Mouse (Mus musculus): ENCODE measurements around the gene Prkar1b. TPM values are rescaled to one million over a fixed set of nuclear protein-coding genes. Genes with fewer than 3 reads are reported as not detected.

The Prkar1b gene
- polyA plus RNA-seq, 1 experiment from 2014 or later = 9.6 TPM

- H3K36me3 ChIP-seq (ENCODE audit: control insufficient read depth, insufficient read depth, low read length) = no peaks in the 10 kb centered on the region
- H3K9ac ChIP-seq (ENCODE audit: low read length) = no peak overlapping the region
- H3K27me3 ChIP-seq (ENCODE audit: control insufficient read depth, insufficient read depth, low read length) = no peaks in the 10 kb centered on the region
- no peak for ATAC-seq (ENCODE audit: low FRiP score, low TSS enrichment)
- 0 out of 2 replicates have a peak overlapping the region, but pooled peaks have one; percentile 30 for H3K27ac ChIP-seq (replicated peaks)
- TF ChIP-seq EP300 (optimal IDR thresholded peaks at IDR 0.05) = no peak
- TF ChIP-seq CTCF (IDR thresholded peaks at IDR 0.05; ENCODE audit: low read depth) = no peak
- 66% methylated on average over 12 of the region's 12 CpGs for WGBS
- H3K9me3 ChIP-seq (ENCODE audit: control insufficient read depth, low read length) = no peaks in the 10 kb centered on the region
- H3K4me1 ChIP-seq (replicated peaks; ENCODE audit: control insufficient read depth, insufficient read depth) = no peaks in the 10 kb centered on the region
- no peak overlapping the region for H3K4me2 ChIP-seq (replicated peaks; ENCODE audit: low read depth)
- H3K4me3 ChIP-seq (ENCODE audit: low read depth, low read length) = no peak overlapping the region
- no peak for DNase-seq (ENCODE audit: low spot score)
These were observed 125.3 kb downstream of the Prkar1b start for GRCm38 (mm10) chr5:139024351-139025105.

DNA sequence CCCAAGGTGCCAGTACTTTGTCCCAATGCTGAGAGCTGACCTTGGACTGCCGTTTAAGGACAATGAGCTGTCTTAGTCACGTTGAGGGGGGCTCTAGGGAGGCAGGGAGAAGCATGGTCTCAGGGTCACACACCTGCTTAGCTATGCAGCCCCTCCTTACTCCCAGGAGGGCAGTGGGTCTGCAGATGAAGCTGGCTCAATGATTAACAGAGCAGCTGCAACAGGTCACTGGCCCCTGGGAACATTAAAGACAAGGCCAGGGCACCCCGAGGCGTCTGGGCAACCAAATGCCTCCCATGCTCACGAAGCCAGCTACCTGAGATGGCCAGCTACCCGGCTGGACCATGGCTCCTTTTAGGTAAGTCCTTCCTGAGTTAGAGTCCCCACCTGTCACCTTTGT, 129.2 kb downstream of the Prkar1b start:
- H3K9ac ChIP-seq (ENCODE audit: low read length) = no peak overlapping the region
- WGBS = 52% methylated on average over 6 of the region's 6 CpGs
- no peak for ATAC-seq (ENCODE audit: low FRiP score, low TSS enrichment)
- DNase-seq (ENCODE audit: low spot score) = no peak
- no peak overlapping the region for H3K4me3 ChIP-seq (ENCODE audit: low read depth, low read length)
- H3K9me3 ChIP-seq (ENCODE audit: control insufficient read depth, low read length) = no peaks in the 10 kb centered on the region
- no peaks in the 10 kb centered on the region; the same call in 1 of the 2 replicates for H3K36me3 ChIP-seq (ENCODE audit: control insufficient read depth, insufficient read depth, low read length)
- no peak for TF ChIP-seq EP300 (optimal IDR thresholded peaks at IDR 0.05)
- no peak for TF ChIP-seq CTCF (IDR thresholded peaks at IDR 0.05; ENCODE audit: low read depth)
- H3K4me2 ChIP-seq (replicated peaks; ENCODE audit: low read depth) = no peak overlapping the region
- no peaks in the 10 kb centered on the region for H3K27me3 ChIP-seq (ENCODE audit: control insufficient read depth, insufficient read depth, low read length)
- H3K27ac ChIP-seq (replicated peaks) = no peak overlapping the region
- no peaks in the 10 kb centered on the region for H3K4me1 ChIP-seq (replicated peaks; ENCODE audit: control insufficient read depth, insufficient read depth)

- H3K27ac ChIP-seq (replicated peaks) = no peak overlapping the region
- ATAC-seq (ENCODE audit: low FRiP score, low TSS enrichment) = no peak
- peak; percentile 24 for DNase-seq (ENCODE audit: low spot score)
- H3K27me3 ChIP-seq (ENCODE audit: control insufficient read depth, insufficient read depth, low read length) = no peaks in the 10 kb centered on the region
- no peaks in the 10 kb centered on the region for H3K4me1 ChIP-seq (replicated peaks; ENCODE audit: control insufficient read depth, insufficient read depth)
- H3K4me2 ChIP-seq (replicated peaks; ENCODE audit: low read depth) = no peak overlapping the region
- 74% methylated on average over 15 of the region's 15 CpGs for WGBS
- no peaks in the 10 kb centered on the region for H3K9me3 ChIP-seq (ENCODE audit: control insufficient read depth, low read length)
- H3K9ac ChIP-seq (ENCODE audit: low read length) = no peak overlapping the region
- TF ChIP-seq EP300 (optimal IDR thresholded peaks at IDR 0.05) (no peak), CTCF (IDR thresholded peaks at IDR 0.05; ENCODE audit: low read depth) (0 out of 2 replicates have a peak, but pooled peaks have one; percentile 7)
- no peak overlapping the region for H3K4me3 ChIP-seq (ENCODE audit: low read depth, low read length)
- no peaks in the 10 kb centered on the region; the same call in 1 of the 2 replicates for H3K36me3 ChIP-seq (ENCODE audit: control insufficient read depth, insufficient read depth, low read length)
These were observed 132.3 kb downstream of the Prkar1b start for GRCm38 (mm10) chr5:139017371-139018124.

- H3K4me1 ChIP-seq (replicated peaks; ENCODE audit: control insufficient read depth, insufficient read depth) = no peaks in the 10 kb centered on the region
- H3K9me3 ChIP-seq (ENCODE audit: control insufficient read depth, low read length) = no peaks in the 10 kb centered on the region
- no peak overlapping the region for H3K4me2 ChIP-seq (replicated peaks; ENCODE audit: low read depth)
- no peak overlapping the region for H3K9ac ChIP-seq (ENCODE audit: low read length)
- DNase-seq (ENCODE audit: low spot score) = peak; percentile 35
- peak; percentile 65 for ATAC-seq (ENCODE audit: low FRiP score, low TSS enrichment)
- H3K27me3 ChIP-seq (ENCODE audit: control insufficient read depth, insufficient read depth, low read length) = no peaks in the 10 kb centered on the region
- TF ChIP-seq CTCF (IDR thresholded peaks at IDR 0.05; ENCODE audit: low read depth) = peak; percentile 39
- no peak for TF ChIP-seq EP300 (optimal IDR thresholded peaks at IDR 0.05)
- H3K27ac ChIP-seq (replicated peaks) = peak overlapping the region; percentile 2; the same call in 1 of the 2 replicates
- 47% methylated on average over 3 of the region's 3 CpGs for WGBS
- H3K4me3 ChIP-seq (ENCODE audit: low read depth, low read length) = no peak overlapping the region
- no peaks in the 10 kb centered on the region; the same call in 1 of the 2 replicates for H3K36me3 ChIP-seq (ENCODE audit: control insufficient read depth, insufficient read depth, low read length)
These were observed 134.7 kb downstream of the Prkar1b start for GRCm38 (mm10) chr5:139015097-139015496.

GRCm38 (mm10) chr5:139010649-139011048, 139.2 kb downstream of the Prkar1b start:
- Histone ChIP-seq H3K27me3 (ENCODE audit: control insufficient read depth, insufficient read depth, low read length) (no peaks in the 10 kb centered on the region), H3K9me3 (ENCODE audit: control insufficient read depth, low read length) (no peaks in the 10 kb centered on the region), H3K36me3 (ENCODE audit: control insufficient read depth, insufficient read depth, low read length) (no peaks in the 10 kb centered on the region), H3K4me2 (replicated peaks; ENCODE audit: low read depth) (no peak overlapping the region), H3K27ac (replicated peaks) (no peak overlapping the region), H3K4me1 (replicated peaks; ENCODE audit: control insufficient read depth, insufficient read depth) (no peaks in the 10 kb centered on the region), H3K9ac (ENCODE audit: low read length) (no peak overlapping the region), H3K4me3 (ENCODE audit: low read depth, low read length) (no peak overlapping the region)
- WGBS = 61% methylated on average over 2 of the region's 2 CpGs
- TF ChIP-seq CTCF (IDR thresholded peaks at IDR 0.05; ENCODE audit: low read depth) (no peak), EP300 (optimal IDR thresholded peaks at IDR 0.05) (no peak)
- ATAC-seq (ENCODE audit: low FRiP score, low TSS enrichment) (no peak), DNase-seq (ENCODE audit: low spot score) (no peak)

Data from stomach, postnatal 0 days (tissue).